Mouse (Mus musculus) hindbrain, postnatal 0 days (tissue): ENCODE results near the gene Slc25a38. TPM values are rescaled to one million over a fixed set of nuclear protein-coding genes. Genes with fewer than 3 reads are reported as not detected.

Experiments
- ATAC-seq: fragments of 200-750 bp; cut with Nextera tagmentation; 2 replicates; pipeline ENCODE4 v1.8.0; 2017; ENCODE audit warnings: mild to moderate bottlenecking, moderate TSS enrichment, moderate library complexity
- DNase-seq: peaks from one replicate; pipeline ENCODE4 v3.0.0-alpha.2; 2015; ENCODE audit warnings: low spot score
- H3K27ac ChIP-seq: fragments of 300-500 bp; sonication (generic); 2 replicates; pipeline ENCODE4 v1.5.1; 2014; ENCODE audit warnings: mild to moderate bottlenecking
- H3K27me3 ChIP-seq: fragments of 300-500 bp; sonication (generic); 2 replicates; pipeline ENCODE4 v1.6.1; 2014; ENCODE audit warnings: low read length, mixed read lengths; ENCODE audit not compliant: insufficient read depth
- H3K36me3 ChIP-seq: fragments of 300-500 bp; sonication (generic); 2 replicates; pipeline ENCODE4 v1.6.1; 2014; ENCODE audit warnings: low read length, mixed read lengths; ENCODE audit not compliant: insufficient read depth
- H3K4me1 ChIP-seq: fragments of 300-500 bp; sonication (generic); 2 replicates; pipeline ENCODE4 v1.6.1; 2014; ENCODE audit warnings: antibody characterized with exemption, low read length, mixed read lengths; ENCODE audit not compliant: insufficient read depth
- H3K4me2 ChIP-seq: fragments of 300-500 bp; sonication (generic); 2 replicates; pipeline ENCODE4 v1.6.1; 2014; ENCODE audit warnings: low read depth, mild to moderate bottlenecking, low read length, moderate library complexity, mixed read lengths
- H3K4me3 ChIP-seq: fragments of 300-500 bp; sonication (generic); 2 replicates; pipeline ENCODE4 v1.5.1; 2014; ENCODE audit warnings: low read length
- H3K9ac ChIP-seq: fragments of 300-500 bp; sonication (generic); replicated peaks from 2 replicates; pipeline ENCODE4 v1.6.1; 2014; ENCODE audit warnings: mild to moderate bottlenecking, low read length, moderate library complexity, mixed read lengths
- H3K9me3 ChIP-seq: fragments of 300-500 bp; sonication (generic); 2 replicates; pipeline ENCODE4 v1.6.1; 2016; ENCODE audit warnings: low read length, mixed read lengths
- CTCF ChIP-seq: IDR thresholded peaks from 2 replicates; pipeline ENCODE4 v1.5.1; 2016; ENCODE audit warnings: antibody characterized with exemption, control low read depth, low read depth
- WGBS: fragments of 180-500 bp; shearing (Covaris S2); extraction: QIAGEN DNeasy Blood & Tissue Kit; methylation state at CpG from one replicate; pipeline ENCODE4 v1.1.7; 2014; 5-methylcytosine and 5-hydroxymethylcytosine counted together
- polyA plus RNA-seq: library from polyadenylated mRNA; unstranded; fragments of >200 nt; fragmentation: Nextera tagmentation; extraction: Ambion mirVana; gene quantifications from 2 replicates; pipeline ENCODE4 v1.2.1, GENCODE M21; 2015
- total RNA-seq: library from RNA; depleted of rRNA; stranded (reverse); fragments of >200 nt; gene quantifications from 2 replicates; pipeline ENCODE4 v1.2.3, GENCODE M21; 2014

Gene Slc25a38
- total and polyA plus RNA-seq, 2 experiments from 2014 or later = 39.8 to 64.0 TPM

- ATAC-seq = no peak
- no peaks in the 10 kb centered on the region for H3K9me3 ChIP-seq
- no peak overlapping the region for H3K4me2 ChIP-seq
- no peaks in the 10 kb centered on the region for H3K27me3 ChIP-seq
- peaks cover 24% of the 10 kb centered on the region for H3K36me3 ChIP-seq
- no peak for TF ChIP-seq CTCF
- H3K4me3 ChIP-seq = no peak overlapping the region
- no peaks in the 10 kb centered on the region for H3K4me1 ChIP-seq
- H3K27ac ChIP-seq = no peak overlapping the region
- 89% methylated on average over 11 of the region's 11 CpGs for WGBS
- no peak overlapping the region for H3K9ac ChIP-seq
- DNase-seq = no peak
Observed at GRCm38 (mm10) chr9:120135454-120135853, 25.3 kb downstream of the Slc25a38 start.

- Histone ChIP-seq H3K27ac (no peak overlapping the region), H3K4me2 (no peak overlapping the region), H3K9ac (no peak overlapping the region), H3K9me3 (no peaks in the 10 kb centered on the region), H3K27me3 (no peaks in the 10 kb centered on the region), H3K4me3 (no peak overlapping the region), H3K4me1 (no peaks in the 10 kb centered on the region), H3K36me3 (no peaks in the 10 kb centered on the region)
- DNase-seq = peak; percentile 92
- 7% methylated on average over 4 of the region's 4 CpGs for WGBS
- ATAC-seq = peak; percentile 83; the same call in 1 of the 2 replicates
- peak; percentile 97 for TF ChIP-seq CTCF
Observed at GRCm38 (mm10) chr9:120140652-120141051, 30.5 kb downstream of the Slc25a38 start.

GRCm38 (mm10) chr9:120144474-120144873 lies 34.3 kb downstream of the Slc25a38 start:
- Histone ChIP-seq H3K27me3 (no peaks in the 10 kb centered on the region), H3K4me2 (no peak overlapping the region), H3K9ac (no peak overlapping the region), H3K36me3 (no peaks in the 10 kb centered on the region), H3K4me1 (no peaks in the 10 kb centered on the region), H3K9me3 (no peaks in the 10 kb centered on the region), H3K27ac (no peak overlapping the region), H3K4me3 (no peak overlapping the region)
- ATAC-seq = no peak
- no peak for TF ChIP-seq CTCF
- no peak for DNase-seq
- 83% methylated on average over 13 of the region's 13 CpGs for WGBS

- no peak within 1 kb of the TSS for H3K4me2 ChIP-seq
- no peak for TF ChIP-seq CTCF
- H3K27me3 ChIP-seq = no peaks in the 10 kb centered on the region
- no peaks in the 10 kb centered on the region for H3K36me3 ChIP-seq
- H3K4me1 ChIP-seq = no peaks in the 10 kb centered on the region
- 36% methylated on average over 11 of the region's 11 CpGs for WGBS
- H3K4me3 ChIP-seq = no peak within 1 kb of the TSS
- no peaks in the 10 kb centered on the region for H3K9me3 ChIP-seq
- no peak within 1 kb of the TSS for H3K9ac ChIP-seq
- H3K27ac ChIP-seq = no peak within 1 kb of the TSS
- ATAC-seq (no peak), DNase-seq (no peak)
Observed at GRCm38 (mm10) chr9:120149222-120149828, 39.2 kb downstream of the Slc25a38 start, which contains the start of gene Mobp. Gene Mobp (plus strand): TSS chr9:120149707.

GRCm38 (mm10) chr9:120151152-120151551 lies 41.0 kb downstream of the Slc25a38 start:
- H3K4me1 ChIP-seq = no peaks in the 10 kb centered on the region
- H3K4me2 ChIP-seq = no peak overlapping the region
- no peak for TF ChIP-seq CTCF
- H3K36me3 ChIP-seq = no peaks in the 10 kb centered on the region
- no peak for ATAC-seq
- 75% methylated on average over 5 of the region's 5 CpGs for WGBS
- H3K27ac ChIP-seq = no peak overlapping the region
- no peak overlapping the region for H3K4me3 ChIP-seq
- no peak for DNase-seq
- no peaks in the 10 kb centered on the region for H3K9me3 ChIP-seq
- H3K9ac ChIP-seq = no peak overlapping the region
- no peaks in the 10 kb centered on the region for H3K27me3 ChIP-seq

GRCm38 (mm10) chr9:120151906-120152399 lies 41.8 kb downstream of the Slc25a38 start:
- Histone ChIP-seq H3K9me3 (no peaks in the 10 kb centered on the region), H3K27me3 (no peaks in the 10 kb centered on the region), H3K4me1 (no peaks in the 10 kb centered on the region), H3K27ac (no peak overlapping the region), H3K36me3 (no peaks in the 10 kb centered on the region), H3K4me3 (no peak overlapping the region), H3K4me2 (no peak overlapping the region), H3K9ac (no peak overlapping the region)
- DNase-seq (no peak), ATAC-seq (no peak)
- WGBS = 74% methylated on average over 12 of the region's 12 CpGs
- no peak for TF ChIP-seq CTCF

GRCm38 (mm10) chr9:120158047-120158446 lies 47.9 kb downstream of the Slc25a38 start:
- Histone ChIP-seq H3K9me3 (no peaks in the 10 kb centered on the region), H3K4me3 (no peak overlapping the region), H3K27me3 (no peaks in the 10 kb centered on the region), H3K9ac (no peak overlapping the region), H3K27ac (no peak overlapping the region), H3K4me1 (no peaks in the 10 kb centered on the region), H3K36me3 (no peaks in the 10 kb centered on the region), H3K4me2 (no peak overlapping the region)
- no peak for DNase-seq
- 43% methylated on average over 4 of the region's 4 CpGs for whole genome bisulfite sequencing
- no peak for ATAC-seq
- no peak for TF ChIP-seq CTCF
